Mouse (Mus musculus): ENCODE results near the gene Zfp644. TPM values are rescaled to one million over a fixed set of nuclear protein-coding genes. Genes with fewer than 3 reads are reported as not detected.

Gene Zfp644
- total RNA-seq, 2 experiments from 2014 or later: 55.2 to 62.6 TPM

DNA sequence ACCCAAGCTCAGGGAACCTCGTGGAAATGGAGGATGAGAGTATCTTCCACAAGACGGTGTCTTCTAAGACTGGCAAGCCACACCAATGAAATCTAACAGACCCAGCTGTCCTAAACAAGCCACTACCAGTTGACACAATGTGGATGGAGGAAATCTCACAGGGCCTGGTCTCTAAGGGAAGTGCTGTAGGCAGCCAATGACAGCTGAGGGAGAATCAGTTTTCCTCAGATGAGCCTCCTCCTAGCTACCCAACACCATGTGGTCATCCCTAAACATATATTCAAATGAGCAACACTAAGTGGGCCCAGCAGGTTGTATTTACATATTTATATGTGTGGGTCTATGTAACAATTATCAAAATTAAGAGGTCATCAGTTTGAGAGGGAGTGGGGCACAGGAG, 99.6 kb downstream of the Zfp644 start:
- no peak for DNase-seq

DNA sequence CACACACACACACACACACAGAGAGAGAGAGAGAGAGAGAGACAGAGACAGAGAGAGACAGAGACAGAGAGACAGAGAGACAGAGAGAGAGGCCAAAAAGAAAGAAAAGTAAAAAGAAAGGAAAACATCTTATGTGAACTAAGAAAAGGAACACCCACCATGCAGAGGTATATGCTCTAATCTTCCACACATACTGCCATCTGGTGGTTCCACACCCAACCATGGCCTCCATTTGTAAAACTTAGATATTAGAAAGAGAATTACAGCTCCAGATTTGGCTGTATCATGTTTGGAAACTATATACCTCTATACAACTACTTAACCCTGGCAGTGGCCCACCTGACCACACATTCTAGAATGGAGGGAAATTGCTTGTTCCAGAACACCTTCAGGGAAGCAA, 102.7 kb downstream of the Zfp644 start:
- DNase-seq: no peak

DNA sequence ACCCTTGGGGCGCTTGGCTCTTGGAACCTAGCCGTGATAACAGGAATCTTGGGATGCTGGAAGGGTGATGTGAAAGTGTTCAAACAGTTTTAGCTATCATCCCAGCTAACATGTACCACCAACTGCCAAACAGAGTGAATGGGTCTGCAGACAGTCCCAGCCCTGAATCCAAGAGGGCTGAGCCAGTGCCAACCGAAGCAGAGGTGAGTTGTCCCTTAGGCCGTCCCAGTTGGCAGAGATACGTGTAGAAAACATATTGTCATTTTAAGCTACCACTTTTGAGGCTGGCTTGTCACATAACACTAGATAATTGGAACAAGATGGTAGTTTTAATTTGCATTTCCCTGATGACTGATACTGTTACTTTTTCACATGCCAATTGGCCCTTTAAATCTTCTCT, 106.4 kb downstream of the Zfp644 start:
- no peak for DNase-seq

DNA sequence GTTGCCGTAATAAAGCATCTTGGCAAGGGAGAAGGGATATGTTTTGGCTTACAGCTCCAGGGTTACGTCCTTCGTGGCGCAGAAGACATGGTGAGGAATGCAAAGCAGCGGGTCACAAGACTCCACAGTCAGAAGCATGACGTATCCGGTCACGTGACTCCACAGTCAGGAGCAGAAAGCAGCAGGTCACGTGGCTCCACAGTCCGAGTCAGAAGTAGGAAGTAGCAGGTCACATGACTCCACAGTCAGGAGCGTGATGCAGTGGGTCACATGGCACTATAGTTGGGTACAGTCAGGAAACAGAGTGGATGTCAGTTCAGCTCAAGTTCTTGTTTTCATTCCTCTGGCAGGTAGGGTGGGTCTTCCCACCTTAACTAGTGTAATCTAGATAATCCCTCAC, 107.4 kb downstream of the Zfp644 start:
- DNase-seq: no peak

DNA sequence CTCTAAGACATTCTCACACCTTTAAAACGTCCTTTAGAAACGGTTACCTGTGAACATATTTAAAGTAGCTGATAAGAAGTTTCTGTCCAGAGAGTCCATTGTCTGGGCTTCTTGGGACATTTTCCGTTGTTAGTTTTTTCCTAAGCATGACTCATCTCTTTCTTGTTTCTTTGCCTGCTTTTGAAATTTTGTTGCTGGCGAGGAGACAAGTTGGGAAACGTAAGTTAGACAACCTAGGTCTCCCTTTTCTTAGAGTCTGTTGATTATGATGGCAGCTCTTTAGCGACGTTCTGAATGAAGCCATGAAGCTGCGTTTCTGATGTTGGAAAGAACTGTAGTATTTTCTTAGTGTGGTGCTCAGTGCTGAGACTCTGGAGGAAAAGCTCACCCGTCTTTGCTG, 108.1 kb downstream of the Zfp644 start:
- no peak for DNase-seq

DNA sequence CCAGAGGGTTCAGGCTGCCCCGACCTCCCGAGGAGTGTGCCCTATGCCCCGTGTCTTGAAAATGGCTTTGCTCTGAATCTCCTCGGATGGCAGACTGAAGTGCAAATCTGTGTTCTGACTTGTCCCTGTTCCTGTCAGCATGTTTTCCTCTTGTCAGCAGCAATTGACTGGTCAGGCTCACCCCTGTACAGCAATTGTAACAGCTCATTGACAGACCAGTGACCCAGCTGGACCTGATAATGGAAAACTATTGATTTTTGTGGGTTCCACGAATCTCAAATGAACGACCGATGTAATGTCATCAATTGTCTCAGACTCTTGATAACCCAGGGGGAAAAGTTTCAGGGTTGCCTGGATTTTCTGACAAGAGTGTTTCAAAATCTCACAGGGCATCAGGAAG, 116.1 kb downstream of the Zfp644 start:
- DNase-seq: no peak

DNA sequence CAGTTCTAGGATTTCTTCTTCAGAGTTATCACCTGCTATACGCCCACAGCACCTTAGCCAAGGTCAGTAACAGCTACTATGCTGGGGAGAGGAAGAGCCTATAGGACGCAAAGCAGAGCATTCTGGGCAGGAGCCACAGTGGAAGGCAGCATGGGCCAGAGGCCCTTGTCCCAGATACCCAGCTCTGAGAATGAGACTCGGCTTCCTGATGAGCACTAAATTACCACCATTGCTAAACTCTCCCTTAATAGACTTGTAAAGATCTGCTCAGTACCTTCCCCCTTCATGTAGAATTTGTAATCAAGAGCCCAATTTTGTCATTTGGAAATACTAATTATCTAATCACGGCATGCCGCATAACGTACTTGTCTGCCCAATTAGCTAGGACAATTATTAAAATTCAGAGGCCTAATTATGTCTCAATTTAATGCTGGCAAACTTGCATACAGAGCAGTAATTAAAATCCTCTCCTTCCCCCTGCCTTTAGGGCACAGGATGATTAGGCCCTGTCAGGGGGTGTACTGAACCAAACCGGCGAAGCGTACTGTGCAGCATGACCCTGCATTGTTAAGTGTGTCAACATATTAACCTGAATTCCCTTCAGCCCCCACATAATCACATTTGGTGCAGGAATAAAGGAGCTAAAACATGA, 119.7 kb downstream of the Zfp644 start:
- no peak for DNase-seq

DNA sequence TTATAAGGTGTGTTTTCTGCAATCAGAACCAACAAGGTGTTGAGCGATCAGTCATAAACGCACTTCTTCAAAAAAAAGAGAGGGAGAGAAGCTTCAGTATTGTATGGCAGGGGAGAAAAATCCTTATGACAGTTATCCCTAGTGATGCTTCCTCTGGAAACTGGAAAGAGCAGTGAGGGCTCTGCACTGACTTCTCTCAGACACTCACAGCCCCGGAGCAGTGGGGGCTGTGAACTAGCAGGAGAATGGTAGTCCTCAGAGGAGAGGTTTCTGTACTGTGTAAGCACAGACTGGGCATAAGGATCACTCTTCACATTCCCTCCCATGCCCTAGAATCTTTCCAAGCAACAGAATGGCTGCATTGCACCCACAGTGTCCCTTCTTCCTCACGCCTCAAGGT, 122.0 kb downstream of the Zfp644 start:
- no peak for DNase-seq

DNA sequence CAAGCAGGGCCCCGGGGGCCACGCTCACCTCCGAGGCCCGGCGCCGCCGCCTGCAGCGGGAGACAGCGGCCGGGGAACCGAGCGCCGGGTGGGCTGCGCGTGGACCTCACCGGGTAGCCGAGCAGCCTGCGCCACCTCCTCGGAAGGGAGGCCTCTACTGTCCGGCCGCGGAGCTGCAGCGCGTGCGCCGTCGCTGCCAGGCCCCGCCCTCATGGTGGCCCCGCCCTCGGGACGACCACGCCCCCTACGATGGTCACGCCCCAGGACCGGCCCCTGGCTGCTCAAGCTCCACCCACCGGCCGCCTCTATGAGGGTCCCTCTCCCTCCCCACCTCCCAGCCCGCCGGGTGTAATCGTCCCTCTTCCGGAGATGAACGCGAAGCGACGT, 122.5 kb downstream of the Zfp644 start:
- DNase-seq: peak; percentile 87

DNA sequence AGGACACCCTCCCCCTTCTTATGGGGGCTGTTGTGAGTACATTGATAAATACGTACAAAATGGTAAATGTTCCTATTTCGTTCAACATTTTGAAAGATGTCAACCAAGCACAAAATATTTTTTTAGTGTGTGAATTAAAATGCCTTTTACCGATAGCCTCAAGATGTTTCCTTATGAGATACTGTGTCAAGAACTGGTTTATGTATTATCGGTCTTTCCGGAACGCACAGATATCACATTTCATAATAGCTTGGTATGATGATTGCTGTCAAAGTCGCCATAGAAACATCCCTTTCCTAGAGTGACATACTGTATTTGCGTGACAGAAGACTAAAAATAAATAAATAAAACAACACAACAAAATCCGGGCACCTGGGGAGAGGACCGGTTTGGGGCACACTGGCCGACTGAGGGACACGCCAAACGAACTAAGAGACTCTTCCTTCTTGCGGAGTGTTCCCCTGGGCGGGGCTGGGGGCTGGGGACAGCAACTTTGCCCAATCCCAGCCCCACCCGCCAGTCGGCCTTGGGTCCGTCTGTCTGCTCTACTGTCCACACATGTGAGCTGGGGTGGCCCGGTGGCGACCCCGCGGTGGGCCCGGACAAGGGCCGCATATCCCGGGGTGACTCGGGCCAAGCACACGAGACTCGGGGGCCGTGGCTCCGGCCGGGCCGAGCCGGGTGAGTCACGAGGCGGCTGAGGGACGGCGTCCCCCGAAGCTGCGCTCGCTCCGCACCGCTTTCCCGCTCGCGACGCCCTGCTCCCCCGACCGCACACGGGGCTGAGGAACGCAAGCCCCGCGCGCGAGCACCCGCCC, 123.1 kb downstream of the Zfp644 start:
- DNase-seq: peak; percentile 22

Other genes with a start within 250 kb of the Zfp644 start
- gene Barhl2, start 239.1 kb downstream of the Zfp644 start, total RNA-seq (2021): not detected
- not detected for gene Gm17304, start 88.2 kb downstream of the Zfp644 start, total RNA-seq (2021)
- not detected for gene Hfm1, start 229.0 kb upstream of the Zfp644 start, total RNA-seq (2021)

Measured in gastrocnemius, postnatal 10 days (tissue).